Mouse (Mus musculus) kidney, adult 2 months (tissue): ENCODE results near the gene Pxdn.

Experiments used
- CTCF ChIP-seq: fragments of 200-500 bp; conservative IDR thresholded peaks from 2 replicates; pipeline ENCODE4 v1.5.1; 2011; ENCODE audit warnings: low read depth, mild to moderate bottlenecking, control low read depth, low read length, moderate library complexity, mixed read lengths; ENCODE audit not compliant: insufficient read depth, insufficient read length
- POLR2A ChIP-seq: fragments of 200-500 bp; IDR thresholded peaks from one replicate; pipeline ENCODE4 v1.6.1; 2011; ENCODE audit warnings: low read depth, low read length, control low read depth

GRCm38 (mm10) chr12:30004365-30004723, 66.9 kb downstream of the Pxdn start:
- no peak for TF ChIP-seq CTCF
- no peak for TF ChIP-seq POLR2A
